Mouse (Mus musculus) urinary bladder, postnatal 10 days (tissue): ENCODE data around the gene Gpc6.

ENCODE experiments used
- DNase-seq: peaks from one replicate; pipeline ENCODE4 v3.0.0; 2022; ENCODE audit warnings: low spot score

Gpc6 gene

DNA sequence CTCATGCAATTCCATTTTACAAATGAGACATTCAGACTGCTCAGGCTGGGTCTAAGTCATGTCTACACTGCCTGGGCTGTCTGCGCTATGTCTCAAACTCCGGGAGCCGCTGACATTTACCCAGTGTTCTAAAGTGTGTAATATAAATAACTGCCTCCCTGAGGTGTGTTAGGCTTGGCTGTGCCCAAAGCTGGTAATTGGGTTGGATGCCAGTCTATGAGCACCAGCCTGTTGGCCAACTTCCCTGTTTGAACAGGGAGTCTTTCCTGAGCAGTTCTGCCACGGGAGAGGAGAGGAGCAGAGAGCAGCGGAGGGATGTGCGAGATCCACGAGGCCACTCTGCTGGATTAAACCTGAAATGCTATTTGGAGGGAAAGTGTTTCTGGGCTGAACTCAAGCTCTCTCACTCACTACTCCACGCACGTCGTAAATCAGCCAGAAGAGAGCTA lies 785.4 kb downstream of the Gpc6 start:
- no peak for DNase-seq

DNA sequence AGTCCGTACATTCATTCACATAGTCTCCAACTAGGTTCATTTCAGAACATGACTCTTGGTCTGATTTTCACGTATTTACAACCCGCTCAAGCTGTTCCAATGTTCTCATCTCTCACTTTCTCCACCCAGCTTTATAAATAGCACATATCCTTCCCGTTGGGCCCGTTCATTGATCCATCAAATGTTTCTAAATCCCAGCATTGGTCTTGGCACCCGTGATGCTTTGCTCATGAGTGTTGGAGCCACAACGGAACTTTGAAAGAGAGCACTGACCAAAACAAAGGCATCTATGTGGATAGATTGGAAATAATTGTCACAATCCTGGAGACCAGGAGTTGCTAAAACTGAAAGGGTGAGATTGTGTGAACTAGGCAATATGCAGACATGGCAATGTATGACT lies 787.2 kb downstream of the Gpc6 start:
- DNase-seq = no peak

DNA sequence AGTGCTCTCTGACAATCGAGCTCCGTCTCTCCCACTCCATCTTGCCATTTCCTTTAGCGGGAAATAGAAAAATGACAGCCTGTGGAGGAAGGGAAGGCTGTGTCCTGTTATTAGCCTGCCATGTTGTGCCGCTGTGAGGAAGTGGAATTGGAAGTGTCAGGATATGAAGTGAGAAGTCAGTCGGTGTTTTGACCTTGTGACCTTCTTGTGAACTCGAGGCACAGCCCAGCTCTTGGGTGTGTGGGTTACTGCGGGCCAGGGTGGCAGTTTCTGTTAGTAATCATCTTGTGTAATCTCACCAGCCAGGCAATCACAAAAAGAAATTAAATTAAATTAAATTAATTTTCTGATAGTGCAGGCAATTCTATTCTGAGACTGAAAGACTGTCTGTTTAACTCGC lies 789.0 kb downstream of the Gpc6 start:
- DNase-seq = no peak

DNA sequence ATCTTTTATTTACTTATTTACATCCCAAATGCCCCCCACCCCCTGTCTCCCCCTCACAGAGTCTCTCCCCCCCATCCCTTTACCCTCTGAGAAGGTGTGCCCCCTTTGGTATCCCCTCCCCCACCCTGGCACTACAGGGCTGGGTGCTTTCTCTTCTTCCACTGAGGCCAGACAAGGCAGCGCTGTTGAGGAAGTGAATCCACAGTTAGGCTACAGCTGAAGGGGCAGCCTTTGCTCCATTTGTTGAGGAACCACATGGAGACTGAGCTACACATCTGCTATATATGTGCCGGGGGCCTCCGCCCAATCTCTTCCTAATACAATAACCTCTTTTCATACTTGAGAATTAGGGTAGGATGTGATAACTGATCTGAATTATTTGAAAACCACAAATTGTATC lies 791.2 kb downstream of the Gpc6 start:
- no peak for DNase-seq

DNA sequence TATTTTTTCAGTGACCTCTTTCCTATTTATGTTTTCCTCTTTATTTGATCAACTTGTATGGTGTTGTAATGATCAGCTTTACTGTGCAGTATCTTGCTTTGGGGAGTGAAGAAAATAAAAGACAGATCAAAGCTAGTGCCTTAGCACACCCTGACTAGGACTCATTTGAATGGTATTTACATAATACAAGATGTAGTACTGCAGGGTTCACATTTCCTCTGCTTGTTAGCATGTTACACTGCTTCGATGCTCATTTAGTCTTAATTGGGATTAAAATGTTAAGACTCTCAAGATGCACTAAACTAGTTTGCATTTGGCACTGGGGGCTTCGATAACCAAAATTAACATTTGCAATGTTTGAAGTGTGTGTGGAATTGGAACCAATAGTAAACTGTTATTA lies 803.6 kb downstream of the Gpc6 start:
- no peak for DNase-seq

DNA sequence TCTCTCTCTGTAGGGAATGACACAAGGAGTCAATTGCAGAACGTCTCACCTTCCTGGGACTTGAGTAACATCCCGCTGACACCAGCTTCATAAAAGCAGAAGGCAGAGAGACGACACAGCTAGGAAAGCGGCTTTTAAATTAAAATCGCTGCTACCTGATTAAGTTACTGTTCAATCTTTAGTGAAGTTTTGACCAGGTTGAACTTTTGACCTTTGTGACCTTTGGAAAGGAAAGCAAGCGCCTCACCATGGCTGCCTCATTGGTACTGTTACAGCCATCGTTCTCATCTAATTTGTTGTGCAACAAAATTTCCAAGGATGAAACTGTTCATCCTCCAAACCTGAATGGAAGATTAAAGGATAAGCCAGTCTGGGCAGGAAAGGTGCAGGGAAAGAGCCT lies 830.1 kb downstream of the Gpc6 start:
- DNase-seq = no peak

DNA sequence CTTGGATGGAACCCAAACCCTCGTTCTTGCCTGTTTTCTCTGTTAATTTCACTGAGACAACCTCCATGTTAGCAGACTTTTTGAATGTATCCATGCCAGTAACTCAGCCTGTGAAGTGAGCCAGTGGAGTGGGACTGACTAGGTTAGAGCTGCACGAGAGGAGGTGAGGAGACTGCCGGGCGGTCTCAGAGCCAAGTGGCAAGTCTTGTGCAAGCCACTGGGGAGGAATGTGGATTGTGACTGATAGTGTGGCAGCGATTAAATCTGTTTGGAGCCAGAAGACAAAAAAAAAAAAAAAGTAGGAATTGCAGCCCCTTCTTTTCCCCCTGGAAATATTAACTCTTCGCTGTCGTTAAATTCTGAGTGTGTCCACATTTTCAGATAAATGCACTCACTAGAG lies 831.4 kb downstream of the Gpc6 start:
- no peak for DNase-seq

DNA sequence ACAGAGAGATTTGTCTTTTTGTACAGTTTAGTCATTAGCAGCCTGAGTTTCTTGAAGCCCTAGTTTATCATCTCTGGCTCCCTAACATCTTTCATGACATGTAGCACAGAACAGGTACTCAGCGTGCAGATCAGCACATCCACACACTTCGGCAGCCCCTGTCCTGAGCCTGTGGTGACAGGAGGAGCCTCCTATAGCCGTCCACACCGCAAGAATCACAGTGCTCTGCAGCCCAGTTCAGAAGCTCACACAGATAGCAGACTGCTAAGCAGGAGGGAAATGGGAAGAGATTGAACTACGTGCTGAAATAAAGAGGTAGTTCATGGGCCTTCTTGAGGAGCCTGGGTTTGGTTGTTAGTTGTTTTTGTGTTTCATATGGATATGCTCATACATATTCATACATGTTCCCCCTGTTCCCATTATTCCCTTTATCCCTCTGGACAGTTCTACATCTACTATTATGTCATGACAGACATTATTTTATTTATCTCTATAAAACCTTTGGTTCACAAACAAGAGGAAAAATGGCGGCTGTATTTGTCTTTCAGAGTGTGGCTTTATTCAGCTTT lies 832.8 kb downstream of the Gpc6 start:
- DNase-seq = no peak

DNA sequence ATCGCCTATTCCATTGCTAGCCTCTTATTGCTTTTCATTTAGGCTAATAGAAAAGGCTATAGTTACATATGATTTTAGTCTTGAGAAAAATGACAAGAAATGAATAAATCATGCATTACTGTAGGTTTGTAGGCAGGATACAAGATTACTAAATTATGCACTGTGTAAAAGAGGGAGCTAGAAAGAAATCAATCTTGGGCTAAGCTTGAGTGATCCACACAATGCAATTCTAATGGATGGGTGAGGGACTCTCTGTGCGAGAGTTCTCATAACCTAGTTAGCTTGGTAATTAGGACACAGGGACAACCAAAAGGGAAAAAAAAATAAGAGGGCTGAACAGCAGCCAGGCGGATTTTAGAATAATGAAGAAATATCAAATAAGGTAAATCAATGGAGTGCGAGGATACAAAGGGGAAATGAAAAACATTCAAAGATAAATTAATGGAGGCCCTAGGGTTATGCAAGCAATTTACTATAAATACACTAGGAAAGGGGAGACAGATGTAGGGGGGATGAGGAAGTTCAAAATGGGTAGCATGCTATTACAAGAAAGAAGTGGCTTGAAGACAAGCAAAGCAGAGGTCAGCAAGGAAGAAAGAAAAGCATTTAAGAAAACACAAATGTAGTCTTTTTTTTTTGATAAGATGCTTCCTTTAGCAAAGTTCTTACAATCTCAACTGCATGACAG lies 835.9 kb downstream of the Gpc6 start:
- no peak for DNase-seq

DNA sequence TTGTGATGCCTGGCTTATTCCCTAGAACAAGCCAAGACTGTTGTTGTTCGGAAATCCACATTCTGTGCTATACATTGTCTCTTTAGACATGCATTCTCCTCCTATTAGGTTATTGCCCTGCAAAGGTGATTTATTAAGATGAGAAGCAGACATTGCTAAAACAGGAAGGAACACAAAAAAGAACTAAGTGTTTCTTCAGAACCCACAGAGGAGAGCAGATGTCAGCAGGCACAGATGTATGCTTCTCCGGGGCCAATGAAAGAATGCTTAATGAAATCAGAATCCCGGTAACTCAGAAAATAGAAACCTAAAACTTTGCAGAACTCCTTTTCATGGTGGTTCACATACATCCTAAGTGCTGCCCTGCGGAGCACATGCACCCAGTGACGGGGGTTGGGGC lies 837.8 kb downstream of the Gpc6 start:
- no peak for DNase-seq

DNA sequence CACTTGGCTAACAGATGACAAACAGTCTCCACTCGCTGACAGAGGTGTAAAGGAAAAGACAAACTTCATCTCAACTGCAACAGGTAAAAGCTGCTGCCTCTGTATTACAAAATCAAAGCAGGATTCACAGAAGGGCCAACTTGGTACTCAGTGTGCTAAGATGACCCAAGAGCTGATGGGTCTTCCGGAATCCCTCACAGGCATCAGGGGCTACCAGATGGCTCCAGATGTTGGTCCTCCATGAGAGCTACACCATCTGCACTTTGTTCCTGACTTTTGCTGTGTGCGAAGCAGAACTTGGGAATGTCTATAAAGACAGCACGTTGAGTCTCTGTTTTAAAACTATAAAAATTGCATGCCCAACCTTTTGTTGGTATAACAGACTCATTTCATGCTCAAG lies 842.7 kb downstream of the Gpc6 start:
- DNase-seq = no peak

DNA sequence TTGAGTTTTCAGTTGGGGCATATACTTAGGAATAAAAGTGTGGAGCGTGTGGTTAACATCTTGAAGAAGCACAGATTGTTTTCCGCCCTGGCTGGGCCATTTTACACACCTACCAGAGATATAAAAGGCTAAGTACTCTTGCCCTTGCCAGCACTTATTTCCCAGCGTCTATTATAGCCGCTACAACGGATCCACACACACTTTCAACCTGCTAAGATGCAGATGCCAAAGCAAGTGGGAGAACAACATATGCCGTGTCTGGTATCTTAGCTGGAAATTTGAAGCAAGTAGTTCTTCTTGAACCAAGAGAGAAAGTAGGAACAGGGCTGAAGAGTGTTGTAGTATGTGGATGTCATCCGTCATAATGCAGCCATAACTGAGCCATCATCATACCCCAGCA lies 843.6 kb downstream of the Gpc6 start:
- no peak for DNase-seq

DNA sequence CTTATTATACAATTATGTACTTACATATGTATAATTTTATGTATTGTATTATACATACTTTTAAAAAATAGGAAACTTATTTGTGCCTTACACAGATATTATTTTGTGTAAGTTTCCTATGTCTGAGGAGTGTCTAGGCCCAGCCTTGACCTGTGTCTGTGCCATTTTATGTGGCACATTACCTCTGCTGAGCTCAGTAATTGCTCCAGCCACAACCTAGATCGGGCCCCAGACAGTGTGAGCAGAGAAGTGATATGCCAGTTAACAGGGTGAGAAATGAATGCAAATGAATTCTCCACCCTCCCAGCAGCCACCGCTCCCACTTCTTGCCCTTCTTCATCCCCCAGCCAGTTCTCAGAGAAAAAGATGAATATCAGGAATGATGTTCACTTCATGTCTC lies 848.3 kb downstream of the Gpc6 start:
- DNase-seq = no peak

DNA sequence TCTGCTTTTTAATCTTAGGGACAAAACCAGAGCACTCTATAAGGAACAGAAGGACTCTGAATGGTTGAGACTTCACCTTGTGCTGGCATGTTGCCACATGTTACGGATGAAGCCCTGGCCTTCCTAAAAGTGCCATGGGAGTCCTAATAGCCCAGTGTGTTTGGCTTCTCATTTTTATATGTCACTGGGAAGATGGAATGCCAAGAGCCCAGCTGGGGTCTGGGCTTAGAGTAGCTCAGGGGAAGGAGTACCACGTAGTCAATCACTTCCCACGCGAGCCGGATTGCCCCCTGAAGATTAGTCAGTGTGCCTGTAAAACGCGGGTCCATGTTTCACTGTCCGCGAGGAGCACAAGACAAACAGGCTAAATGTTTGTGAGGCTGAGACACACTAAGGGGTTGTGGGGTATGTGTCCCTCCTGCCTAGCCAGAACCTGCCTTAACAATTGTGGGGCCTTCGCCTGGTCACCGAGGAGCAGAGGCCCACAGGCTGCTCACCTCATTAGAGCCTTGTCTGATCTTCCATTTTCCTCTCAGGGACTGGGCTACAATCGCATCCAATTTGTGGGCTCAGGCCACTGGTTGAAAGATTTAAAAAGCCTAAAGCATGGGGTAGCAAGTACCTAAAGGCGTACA lies 852.9 kb downstream of the Gpc6 start:
- DNase-seq = no peak

DNA sequence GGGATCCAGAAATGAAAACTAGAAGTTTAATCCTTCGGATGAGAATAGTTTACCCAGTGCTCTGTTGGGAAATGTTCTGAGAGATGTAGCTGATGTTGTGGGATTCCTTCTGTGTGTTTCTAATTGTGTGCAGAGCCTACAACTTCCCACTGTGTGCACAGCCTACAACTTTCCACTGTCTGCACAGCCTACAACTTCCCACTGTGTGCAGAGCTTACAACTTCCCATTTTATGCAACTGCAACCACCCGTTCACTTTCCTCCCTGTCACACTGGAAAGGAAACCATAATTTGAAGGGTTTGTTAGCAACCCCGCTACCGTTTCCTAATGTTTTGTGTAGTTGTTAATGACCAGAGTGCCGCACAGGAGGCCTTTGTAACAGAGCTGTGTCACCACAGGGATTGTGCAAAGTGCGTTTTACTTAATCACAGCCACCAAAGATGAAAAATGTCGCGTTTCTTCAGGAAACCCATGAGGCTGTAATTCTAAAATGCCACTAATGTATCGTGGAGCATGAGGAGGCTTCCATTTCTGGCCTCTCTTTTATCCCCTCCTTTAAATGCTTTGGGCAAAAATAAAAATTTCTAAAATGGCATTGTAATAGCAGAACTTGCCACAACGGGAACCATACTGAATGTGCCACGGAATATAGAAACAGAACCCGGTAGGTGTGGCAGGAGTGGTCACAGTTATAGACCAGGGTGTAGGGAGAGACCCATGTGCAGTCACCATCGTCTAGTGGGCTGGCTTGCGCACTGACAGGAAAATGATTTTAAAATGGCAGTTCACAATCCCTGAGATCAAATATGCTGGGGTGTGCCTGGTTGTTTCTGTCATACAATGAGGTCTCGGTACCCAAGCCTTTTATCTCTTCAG lies 853.7 kb downstream of the Gpc6 start:
- DNase-seq = no peak

DNA sequence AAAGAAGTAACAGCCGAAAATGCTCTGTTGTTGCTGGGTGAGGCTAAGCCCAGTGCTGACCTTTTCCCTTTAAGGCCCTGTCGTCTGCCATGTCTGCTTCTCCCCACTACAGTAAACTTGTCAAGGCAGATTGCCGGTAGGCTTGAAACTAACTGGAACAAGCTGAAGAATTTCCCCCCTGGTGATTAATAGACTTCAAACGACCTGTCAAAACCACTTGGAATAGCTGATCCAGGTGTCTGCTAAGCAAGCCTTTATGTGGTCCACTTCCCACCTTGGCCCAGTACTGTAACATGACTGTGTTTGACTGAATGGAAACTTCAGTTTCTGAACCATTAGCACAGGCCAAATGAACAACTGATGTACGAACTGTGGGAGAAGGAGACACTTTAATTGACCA lies 856.6 kb downstream of the Gpc6 start:
- DNase-seq = no peak

DNA sequence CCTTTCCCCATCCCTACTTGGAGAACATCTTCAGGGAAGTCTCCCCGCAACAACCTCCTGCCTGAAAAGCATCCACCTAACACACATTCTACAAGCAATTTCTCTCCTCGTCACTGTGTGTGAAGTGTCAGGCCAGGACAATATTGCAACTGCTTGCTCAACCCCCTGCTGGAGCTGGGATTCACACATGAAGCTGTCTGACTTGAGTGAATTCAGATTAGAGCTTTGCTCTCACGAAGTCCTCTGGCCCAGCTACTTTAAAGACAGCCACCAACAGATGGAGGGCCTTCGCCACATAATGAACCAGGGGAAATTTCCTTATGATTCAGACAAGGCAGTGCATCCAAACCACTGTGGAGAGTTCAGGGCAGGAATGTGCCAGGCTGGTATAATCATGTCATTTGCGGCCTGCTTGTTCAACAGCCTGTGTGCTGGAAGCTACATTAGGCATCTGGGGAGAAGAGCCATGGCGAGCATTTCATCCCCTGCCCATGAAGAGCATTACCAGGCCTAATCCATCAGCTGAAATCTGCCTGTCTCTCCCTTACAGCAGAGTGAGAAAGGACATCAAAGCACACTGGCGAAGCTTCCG lies 858.7 kb downstream of the Gpc6 start:
- DNase-seq = no peak

DNA sequence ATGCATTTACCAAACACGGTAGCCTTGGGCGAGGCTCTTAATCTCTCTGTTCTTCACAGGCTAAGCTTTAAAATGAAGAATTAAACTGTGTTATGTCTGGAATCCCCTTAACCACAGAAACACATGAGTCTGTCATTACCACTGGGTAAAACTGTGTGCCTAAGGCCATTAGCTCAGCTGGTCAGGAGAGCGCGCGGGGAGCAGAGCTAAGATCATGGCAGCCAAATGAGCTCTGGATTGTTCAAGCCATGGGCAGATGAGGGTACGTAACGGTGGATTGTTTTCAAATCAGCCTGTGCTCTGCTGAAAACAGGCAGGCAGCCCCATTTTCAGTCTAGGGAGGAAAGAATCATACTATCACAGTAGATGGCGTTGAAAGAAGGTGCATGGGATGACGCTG lies 859.8 kb downstream of the Gpc6 start:
- no peak for DNase-seq

DNA sequence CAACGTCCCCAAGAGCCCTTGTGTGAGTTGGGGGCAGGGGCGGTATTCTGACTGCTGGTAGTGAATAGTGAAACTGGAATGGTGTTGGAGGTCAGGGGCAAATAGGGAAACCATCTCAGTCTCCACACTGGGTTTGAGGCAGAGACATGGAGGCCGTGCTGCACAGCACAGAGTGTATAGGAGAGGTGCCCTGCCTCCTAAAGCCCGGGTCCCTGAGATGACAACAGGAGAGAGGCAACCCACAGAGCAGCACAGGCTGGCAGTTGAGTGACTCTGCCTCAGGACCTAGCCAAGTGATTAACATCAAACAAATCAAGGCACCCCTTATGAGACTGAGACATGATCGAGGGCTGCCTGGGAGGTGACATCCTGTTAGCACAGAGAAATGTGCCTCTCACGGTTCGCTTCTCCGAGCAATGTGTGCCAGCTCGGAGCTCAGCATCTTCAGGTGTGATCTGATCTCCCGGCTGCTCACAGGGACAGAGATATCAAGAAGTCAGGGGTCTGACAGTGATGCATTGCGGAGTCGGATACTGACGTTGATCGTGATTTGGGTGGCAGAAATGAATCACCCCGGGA lies 860.5 kb downstream of the Gpc6 start:
- no peak for DNase-seq

DNA sequence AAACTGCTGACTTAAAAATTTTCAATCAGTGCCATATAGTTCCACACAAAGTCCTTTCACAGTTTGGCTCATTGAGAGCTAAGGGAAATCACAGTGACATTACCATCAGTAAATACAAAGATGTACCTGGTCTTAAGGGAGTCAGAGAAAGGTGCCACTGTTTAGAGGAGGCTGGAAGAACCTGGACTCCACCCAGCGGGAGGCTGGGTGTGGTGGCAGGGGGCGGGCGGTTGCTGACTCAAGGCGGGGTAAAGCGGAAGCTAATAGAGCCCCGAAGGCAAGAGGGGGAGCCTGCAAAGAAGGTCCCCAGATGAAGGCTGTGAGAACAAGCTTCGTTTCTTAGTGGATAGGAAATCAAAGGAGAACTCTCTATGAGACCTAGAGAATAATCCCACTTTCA lies 861.5 kb downstream of the Gpc6 start:
- DNase-seq = no peak

DNA sequence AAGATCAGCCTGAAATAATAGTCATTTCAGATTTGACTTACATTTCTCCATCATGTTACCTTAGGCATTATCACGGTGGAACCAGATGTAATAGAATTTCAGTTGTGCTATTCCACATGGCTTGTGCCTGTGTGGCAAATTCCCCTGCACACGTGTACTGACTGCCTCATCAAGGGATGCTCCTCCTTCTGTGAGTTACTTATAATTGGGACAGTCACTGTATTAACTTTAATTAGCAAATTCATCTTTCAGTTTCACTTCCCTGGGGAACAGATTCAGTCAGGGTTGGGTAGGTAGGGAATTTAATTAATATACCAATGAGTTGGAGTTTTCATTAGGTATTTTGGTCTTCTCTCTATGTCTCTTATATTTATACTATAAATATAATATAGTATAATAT lies 869.8 kb downstream of the Gpc6 start:
- DNase-seq = no peak

DNA sequence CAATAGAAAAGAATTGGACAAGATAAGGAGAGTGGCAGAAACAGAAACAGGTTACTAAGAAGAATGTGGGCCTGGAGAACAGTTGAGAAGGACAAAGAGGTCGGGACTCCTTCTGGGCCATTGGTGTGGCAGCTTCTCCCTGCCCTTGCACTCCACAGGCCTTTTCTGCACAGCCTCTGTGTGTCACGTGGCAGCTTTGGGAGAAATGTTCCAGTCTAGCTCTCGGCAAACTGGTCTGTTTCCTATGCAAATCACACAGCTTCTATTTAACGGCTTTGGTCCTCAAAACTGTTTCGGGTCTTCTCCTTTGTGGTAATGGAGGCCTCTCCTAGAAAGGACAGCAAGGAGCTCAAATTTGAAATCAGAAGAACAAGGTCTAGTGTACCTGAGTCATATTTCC lies 871.5 kb downstream of the Gpc6 start:
- DNase-seq = no peak
